Mouse (Mus musculus): ENCODE data around the gene Taar8c. TPM values are rescaled to one million over a fixed set of nuclear protein-coding genes. Genes with fewer than 3 reads are reported as not detected.
"Not testable (repeated sequence)": the region's sequence is repeated elsewhere in the genome, so short reads cannot be mapped to it uniquely, and the experiment has no call there.

Gene Taar8c
- polyA plus RNA-seq (2017; shearing (Covaris generic)): not detected

- not testable (repeated sequence) for ATAC-seq
Measured at GRCm38 (mm10) chr10:24101812-24102211, at the start of gene Taar8c. Gene Taar8c (minus strand): TSS chr10:24101912.

- no peak for ATAC-seq
Measured at GRCm38 (mm10) chr10:24150086-24150485, 48.4 kb upstream of the Taar8c start.

- ATAC-seq: peak; percentile 94
Measured at GRCm38 (mm10) chr10:24149135-24149781, 47.5 kb upstream of the Taar8c start, which contains the start of gene Stx7. Gene Stx7 (plus strand): TSS chr10:24149302.

GRCm38 (mm10) chr10:24142735-24143134 is 41.0 kb upstream of the Taar8c start:
- no peak for ATAC-seq

GRCm38 (mm10) chr10:24138623-24139261 is 37.0 kb upstream of the Taar8c start:
- ATAC-seq: no peak

GRCm38 (mm10) chr10:24134071-24134645 is 32.4 kb upstream of the Taar8c start:
- no peak for ATAC-seq

- ATAC-seq: no peak
Measured at GRCm38 (mm10) chr10:24133132-24133531, 31.4 kb upstream of the Taar8c start.

GRCm38 (mm10) chr10:24132273-24132672 is 30.6 kb upstream of the Taar8c start:
- ATAC-seq: no peak

GRCm38 (mm10) chr10:24131451-24132262 is 29.9 kb upstream of the Taar8c start:
- ATAC-seq: peak; percentile 93

GRCm38 (mm10) chr10:24111116-24111778 is 9.5 kb upstream of the Taar8c start:
- no peak for ATAC-seq

GRCm38 (mm10) chr10:24109434-24109833 is 7.7 kb upstream of the Taar8c start, which contains the start of gene Taar9:
Gene Taar9 (minus strand): TSS chr10:24109534.
- ATAC-seq: not testable (repeated sequence)

GRCm38 (mm10) chr10:24108236-24108635 is 6.5 kb upstream of the Taar8c start:
- no peak for ATAC-seq

- ATAC-seq: no peak
Measured at GRCm38 (mm10) chr10:24107747-24108146, 6.0 kb upstream of the Taar8c start.

- ATAC-seq: not testable (repeated sequence)
Measured at GRCm38 (mm10) chr10:24103299-24103698, 1.6 kb upstream of the Taar8c start.

GRCm38 (mm10) chr10:24097010-24097409 is 4.7 kb downstream of the Taar8c start:
- ATAC-seq: not testable (repeated sequence)

- no peak for ATAC-seq
Measured at GRCm38 (mm10) chr10:24092194-24092593, 9.5 kb downstream of the Taar8c start, which contains the start of gene Taar8b. Gene Taar8b (minus strand): TSS chr10:24092294.

GRCm38 (mm10) chr10:24087168-24087567 is 14.5 kb downstream of the Taar8c start:
- no peak for ATAC-seq

- ATAC-seq: no peak
Measured at GRCm38 (mm10) chr10:24086555-24086954, 15.2 kb downstream of the Taar8c start.

- ATAC-seq: no peak
Measured at GRCm38 (mm10) chr10:24085936-24086335, 15.8 kb downstream of the Taar8c start.

GRCm38 (mm10) chr10:24080166-24080565 is 21.5 kb downstream of the Taar8c start:
- ATAC-seq: no peak

GRCm38 (mm10) chr10:24076200-24076599 is 25.5 kb downstream of the Taar8c start, which contains the start of gene Taar8a:
Gene Taar8a (plus strand): TSS chr10:24076500.
- not testable (repeated sequence) for ATAC-seq

GRCm38 (mm10) chr10:24074751-24075150 is 27.0 kb downstream of the Taar8c start:
- ATAC-seq: not testable (repeated sequence)

Measured in activated CD4-positive, CD25-positive, alpha-beta regulatory T cell, adult 4 months (primary cell).